Mouse (Mus musculus): ENCODE measurements around the gene Atcay. TPM values are rescaled to one million over a fixed set of nuclear protein-coding genes. Genes with fewer than 3 reads are reported as not detected.
"Not testable (repeated sequence)": the region's sequence is repeated elsewhere in the genome, so short reads cannot be mapped to it uniquely, and the experiment has no call there.

Atcay gene
- polyA plus RNA-seq, 1 experiment from 2014 or later: not detected

GRCm38 (mm10) chr10:81176466-81177271 lies 54.0 kb downstream of the Atcay start, which contains the start of gene Eef2:
Gene Eef2 (plus strand): TSS chr10:81176631.
- no peaks in the 10 kb centered on the region for H3K27me3 ChIP-seq (replicated peaks; ENCODE audit: control insufficient read depth, insufficient read depth, low read length)
- peak within 1 kb of the TSS; percentile 92 for H3K27ac ChIP-seq (ENCODE audit: low read depth, low read length)
- DNase-seq (ENCODE audit: low spot score) (peak; percentile 96), ATAC-seq (replicated peaks; ENCODE audit: low FRiP score) (peak; percentile 77)
- peak within 1 kb of the TSS; percentile 100 for H3K4me3 ChIP-seq (ENCODE audit: low read depth, low read length)
- peaks cover 41% of the 10 kb centered on the region for H3K4me1 ChIP-seq (replicated peaks; ENCODE audit: control insufficient read depth, insufficient read depth, low read length)
- under 1% methylated on average over 77 of the region's 77 CpGs for WGBS
- H3K9me3 ChIP-seq (ENCODE audit: control insufficient read depth, low read length): no peaks in the 10 kb centered on the region
- peak within 1 kb of the TSS; percentile 100 for H3K9ac ChIP-seq (ENCODE audit: low read depth, low read length)
- peak within 1 kb of the TSS; percentile 99 for H3K4me2 ChIP-seq
- peaks cover 45% of the 10 kb centered on the region for H3K36me3 ChIP-seq (ENCODE audit: control insufficient read depth, insufficient read depth, low read length)

GRCm38 (mm10) chr10:81175936-81176465 lies 54.6 kb downstream of the Atcay start:
- H3K4me1 ChIP-seq (replicated peaks; ENCODE audit: control insufficient read depth, insufficient read depth, low read length): peaks cover 41% of the 10 kb centered on the region
- H3K27ac ChIP-seq (ENCODE audit: low read depth, low read length): peak overlapping the region; percentile 92
- no peaks in the 10 kb centered on the region for H3K27me3 ChIP-seq (replicated peaks; ENCODE audit: control insufficient read depth, insufficient read depth, low read length)
- no peaks in the 10 kb centered on the region for H3K9me3 ChIP-seq (ENCODE audit: control insufficient read depth, low read length)
- ATAC-seq (replicated peaks; ENCODE audit: low FRiP score) (peak; percentile 1; the same call in 1 of the 2 replicates), DNase-seq (ENCODE audit: low spot score) (no peak)
- peak overlapping the region; percentile 53 for H3K9ac ChIP-seq (ENCODE audit: low read depth, low read length)
- 11% methylated on average over 13 of the region's 13 CpGs for WGBS
- H3K4me2 ChIP-seq: peak overlapping the region; percentile 99
- H3K4me3 ChIP-seq (ENCODE audit: low read depth, low read length): peak overlapping the region; percentile 100
- H3K36me3 ChIP-seq (ENCODE audit: control insufficient read depth, insufficient read depth, low read length): peaks cover 39% of the 10 kb centered on the region

- Histone ChIP-seq H3K36me3 (ENCODE audit: control insufficient read depth, insufficient read depth, low read length) (peaks cover 32% of the 10 kb centered on the region), H3K4me3 (ENCODE audit: low read depth, low read length) (peak overlapping the region; percentile 41; the same call in 1 of the 2 replicates), H3K27ac (ENCODE audit: low read depth, low read length) (peak overlapping the region; percentile 92; the same call in 1 of the 2 replicates), H3K4me2 (peak overlapping the region; percentile 99), H3K4me1 (replicated peaks; ENCODE audit: control insufficient read depth, insufficient read depth, low read length) (peaks cover 39% of the 10 kb centered on the region)
- H3K9me3 ChIP-seq (ENCODE audit: control insufficient read depth, low read length); DNase-seq (ENCODE audit: low spot score); H3K27me3 ChIP-seq (replicated peaks; ENCODE audit: control insufficient read depth, insufficient read depth, low read length); ATAC-seq (replicated peaks; ENCODE audit: low FRiP score); H3K9ac ChIP-seq (ENCODE audit: low read depth, low read length): not testable (repeated sequence)
- WGBS: 9% methylated on average over 4 of the region's 4 CpGs
Observed at GRCm38 (mm10) chr10:81175345-81175701, 55.3 kb downstream of the Atcay start.

- ATAC-seq (replicated peaks; ENCODE audit: low FRiP score): peak; percentile 32; the same call in 1 of the 2 replicates
- Histone ChIP-seq H3K4me1 (replicated peaks; ENCODE audit: control insufficient read depth, insufficient read depth, low read length) (peaks cover 37% of the 10 kb centered on the region), H3K9ac (ENCODE audit: low read depth, low read length) (0 out of 2 replicates have a peak overlapping the region, but pooled peaks have one; percentile 17)
Observed at GRCm38 (mm10) chr10:81174617-81175344, 55.9 kb downstream of the Atcay start.

GRCm38 (mm10) chr10:81173132-81173531 lies 57.5 kb downstream of the Atcay start:
- ATAC-seq (replicated peaks; ENCODE audit: low FRiP score): peak; percentile 15; the same call in 1 of the 2 replicates
- Histone ChIP-seq H3K9me3 (ENCODE audit: control insufficient read depth, low read length) (no peaks in the 10 kb centered on the region), H3K4me1 (replicated peaks; ENCODE audit: control insufficient read depth, insufficient read depth, low read length) (peaks cover 30% of the 10 kb centered on the region), H3K27me3 (replicated peaks; ENCODE audit: control insufficient read depth, insufficient read depth, low read length) (no peaks in the 10 kb centered on the region), H3K4me3 (ENCODE audit: low read depth, low read length) (no peak overlapping the region; the same call in 1 of the 2 replicates), H3K9ac (ENCODE audit: low read depth, low read length) (peak overlapping the region; percentile 60), H3K27ac (ENCODE audit: low read depth, low read length) (peak overlapping the region; percentile 90), H3K4me2 (peak overlapping the region; percentile 54), H3K36me3 (ENCODE audit: control insufficient read depth, insufficient read depth, low read length) (peaks cover 10% of the 10 kb centered on the region)
- peak; percentile 82 for DNase-seq (ENCODE audit: low spot score)
- WGBS: 4% methylated on average over 21 of the region's 21 CpGs

More at GRCm38 (mm10) chr10:81174617-81175344, 55.9 kb downstream of the Atcay start:
- WGBS: 7% methylated on average over 29 of the region's 29 CpGs
- Histone ChIP-seq H3K4me2 (peak overlapping the region; percentile 99), H3K4me3 (ENCODE audit: low read depth, low read length) (peak overlapping the region; percentile 41), H3K9me3 (ENCODE audit: control insufficient read depth, low read length) (no peaks in the 10 kb centered on the region), H3K27ac (ENCODE audit: low read depth, low read length) (peak overlapping the region; percentile 92; the same call in 1 of the 2 replicates), H3K27me3 (replicated peaks; ENCODE audit: control insufficient read depth, insufficient read depth, low read length) (no peaks in the 10 kb centered on the region), H3K36me3 (ENCODE audit: control insufficient read depth, insufficient read depth, low read length) (peaks cover 26% of the 10 kb centered on the region)
- peak; percentile 85 for DNase-seq (ENCODE audit: low spot score)

GRCm38 (mm10) chr10:81169411-81169900 lies 61.2 kb downstream of the Atcay start:
- not testable (repeated sequence) for H3K9ac ChIP-seq (ENCODE audit: low read depth, low read length); DNase-seq (ENCODE audit: low spot score); H3K27me3 ChIP-seq (replicated peaks; ENCODE audit: control insufficient read depth, insufficient read depth, low read length); H3K36me3 ChIP-seq (ENCODE audit: control insufficient read depth, insufficient read depth, low read length); H3K9me3 ChIP-seq (ENCODE audit: control insufficient read depth, low read length); ATAC-seq (replicated peaks; ENCODE audit: low FRiP score)
- Histone ChIP-seq H3K4me2 (peak overlapping the region; percentile 38), H3K27ac (ENCODE audit: low read depth, low read length) (peak overlapping the region; percentile 6; the same call in 1 of the 2 replicates), H3K4me3 (ENCODE audit: low read depth, low read length) (peak overlapping the region; percentile 13; the same call in 1 of the 2 replicates), H3K4me1 (replicated peaks; ENCODE audit: control insufficient read depth, insufficient read depth, low read length) (peaks cover 22% of the 10 kb centered on the region)
- 29% methylated on average over 14 of the region's 14 CpGs for WGBS

GRCm38 (mm10) chr10:81168521-81169244 lies 62.0 kb downstream of the Atcay start:
- peak overlapping the region; percentile 96 for H3K27ac ChIP-seq (ENCODE audit: low read depth, low read length)
- peak overlapping the region; percentile 68 for H3K9ac ChIP-seq (ENCODE audit: low read depth, low read length)
- 3% methylated on average over 29 of the region's 29 CpGs for WGBS
- H3K4me2 ChIP-seq: peak overlapping the region; percentile 93
- H3K9me3 ChIP-seq (ENCODE audit: control insufficient read depth, low read length): no peaks in the 10 kb centered on the region
- H3K27me3 ChIP-seq (replicated peaks; ENCODE audit: control insufficient read depth, insufficient read depth, low read length): no peaks in the 10 kb centered on the region
- H3K4me3 ChIP-seq (ENCODE audit: low read depth, low read length): peak overlapping the region; percentile 92
- DNase-seq (ENCODE audit: low spot score) (peak; percentile 83), ATAC-seq (replicated peaks; ENCODE audit: low FRiP score) (peak; percentile 73)
- H3K36me3 ChIP-seq (ENCODE audit: control insufficient read depth, insufficient read depth, low read length): peaks cover 6% of the 10 kb centered on the region
- H3K4me1 ChIP-seq (replicated peaks; ENCODE audit: control insufficient read depth, insufficient read depth, low read length): peaks cover 21% of the 10 kb centered on the region

- peak overlapping the region; percentile 68 for H3K9ac ChIP-seq (ENCODE audit: low read depth, low read length)
- DNase-seq (ENCODE audit: low spot score) (peak; percentile 51), ATAC-seq (replicated peaks; ENCODE audit: low FRiP score) (peak; percentile 60)
- H3K27ac ChIP-seq (ENCODE audit: low read depth, low read length): peak overlapping the region; percentile 96
- peak overlapping the region; percentile 93 for H3K4me2 ChIP-seq
- no peaks in the 10 kb centered on the region for H3K9me3 ChIP-seq (ENCODE audit: control insufficient read depth, low read length)
- peaks cover 10% of the 10 kb centered on the region for H3K36me3 ChIP-seq (ENCODE audit: control insufficient read depth, insufficient read depth, low read length)
- peaks cover 15% of the 10 kb centered on the region for H3K4me1 ChIP-seq (replicated peaks; ENCODE audit: control insufficient read depth, insufficient read depth, low read length)
- peak overlapping the region; percentile 92 for H3K4me3 ChIP-seq (ENCODE audit: low read depth, low read length)
- WGBS: 9% methylated on average over 5 of the region's 5 CpGs
- no peaks in the 10 kb centered on the region for H3K27me3 ChIP-seq (replicated peaks; ENCODE audit: control insufficient read depth, insufficient read depth, low read length)
Observed at GRCm38 (mm10) chr10:81168087-81168431, 62.6 kb downstream of the Atcay start.

Measured in liver, embryonic 11.5 days (tissue).